Mouse (Mus musculus) heart, embryonic 14.5 days (tissue): Measurements from ENCODE around the gene Nprl3. TPM values are rescaled to one million over a fixed set of nuclear protein-coding genes. Genes with fewer than 3 reads are reported as not detected.

Experiments used
- ATAC-seq: fragments of 200-750 bp; cut with Nextera tagmentation; 2 replicates; pipeline ENCODE4 v1.8.0; 2017; ENCODE audit warnings: low read depth, moderate TSS enrichment; ENCODE audit not compliant: insufficient number of reproducible peaks, insufficient read depth, low FRiP score
- H3K27ac ChIP-seq, 2 experiments: fragments of 200-500 bp in 1 of 2; fragments of 300-500 bp in 1 of 2; sonication (generic) in 1 of 2; replicated peaks in 1 of 2; 2 replicates each; pipeline ENCODE4 v1.5.1; 2012 to 2014; ENCODE audit warnings: low read depth in 2 of 2, low read length in 2 of 2, control low read depth in 1 of 2, mild to moderate bottlenecking in 1 of 2, mixed read lengths in 1 of 2; ENCODE audit not compliant: control insufficient read depth in 1 of 2, insufficient read depth in 1 of 2
- H3K27me3 ChIP-seq: fragments of 300-500 bp; sonication (generic); 2 replicates; pipeline ENCODE4 v1.6.1; 2014; ENCODE audit warnings: mild to moderate bottlenecking, low read length, control low read depth; ENCODE audit not compliant: control insufficient read depth, insufficient read depth
- H3K36me3 ChIP-seq: fragments of 300-500 bp; sonication (generic); 2 replicates; pipeline ENCODE4 v1.6.1; 2014; ENCODE audit warnings: mild to moderate bottlenecking, control low read depth, low read length, mixed read lengths; ENCODE audit not compliant: control insufficient read depth, insufficient read depth
- H3K4me1 ChIP-seq, 2 experiments: fragments of 200-500 bp in 1 of 2; fragments of 300-500 bp in 1 of 2; sonication (generic) in 1 of 2; 2 replicates each; pipeline ENCODE4 v1.6.1; 2012 to 2014; ENCODE audit warnings: low read length in 2 of 2, control low read depth in 1 of 2, mixed read lengths in 1 of 2; ENCODE audit not compliant: control insufficient read depth in 2 of 2, insufficient read depth in 2 of 2
- H3K4me2 ChIP-seq: fragments of 300-500 bp; sonication (generic); 2 replicates; pipeline ENCODE4 v1.6.1; 2014; ENCODE audit warnings: mild to moderate bottlenecking, low read length
- H3K4me3 ChIP-seq, 2 experiments: fragments of 200-500 bp in 1 of 2; fragments of 300-500 bp in 1 of 2; sonication (generic) in 1 of 2; 2 replicates each; pipeline ENCODE4 v1.5.1; 2012 to 2014; ENCODE audit warnings: low read length in 2 of 2, mild to moderate bottlenecking in 2 of 2, control low read depth in 1 of 2, low read depth in 1 of 2, moderate library complexity in 1 of 2; ENCODE audit not compliant: control insufficient read depth in 1 of 2, insufficient read depth in 1 of 2
- H3K9ac ChIP-seq: fragments of 300-500 bp; sonication (generic); 2 replicates; pipeline ENCODE4 v1.6.1; 2014; ENCODE audit warnings: mild to moderate bottlenecking, low read length
- H3K9me3 ChIP-seq: fragments of 300-500 bp; sonication (generic); 2 replicates; pipeline ENCODE4 v1.6.1; 2016; ENCODE audit warnings: low read length, control low read depth; ENCODE audit not compliant: control insufficient read depth
- WGBS: fragments of 180-500 bp; shearing (Covaris S2); extraction: QIAGEN DNeasy Blood & Tissue Kit; methylation state at CpG from one replicate; pipeline ENCODE4 v1.1.7; 2014; 5-methylcytosine and 5-hydroxymethylcytosine counted together
- polyA plus RNA-seq: library from polyadenylated mRNA; unstranded; fragments of >200 nt; fragmentation: Nextera tagmentation; extraction: Ambion mirVana; gene quantifications from 2 replicates; pipeline ENCODE4 v1.2.1, GENCODE M21; 2014

Gene Nprl3
- polyA plus RNA-seq, 1 experiment from 2014 or later: 33.2 TPM

- H3K9ac ChIP-seq: no peak overlapping the region
- no peak overlapping the region; a peak in 1 of 4 replicates for H3K27ac ChIP-seq
- no peaks in the 10 kb centered on the region for H3K27me3 ChIP-seq
- no peak overlapping the region for H3K4me2 ChIP-seq
- no peak for ATAC-seq
- WGBS: 74% methylated on average over 3 of the region's 3 CpGs
- no peaks in the 10 kb centered on the region for H3K9me3 ChIP-seq
- H3K36me3 ChIP-seq: peaks cover 73% of the 10 kb centered on the region
- peaks cover 6 to 11% of the 10 kb centered on the region in 2 experiments; a peak in 3 of 4 replicates for H3K4me1 ChIP-seq
- H3K4me3 ChIP-seq: no peak overlapping the region
Measured at GRCm38 (mm10) chr11:32244064-32244463, 23.4 kb downstream of the Nprl3 start.

- H3K9me3 ChIP-seq: no peaks in the 10 kb centered on the region
- no peak overlapping the region for H3K9ac ChIP-seq
- peaks cover 6 to 11% of the 10 kb centered on the region in 2 experiments; a peak in 3 of 4 replicates for H3K4me1 ChIP-seq
- peaks cover 73% of the 10 kb centered on the region for H3K36me3 ChIP-seq
- peak overlapping the region in 1 of 2 experiments; percentile 14; a peak in 1 of 4 replicates for H3K27ac ChIP-seq
- 54% methylated on average over 7 of the region's 7 CpGs for WGBS
- no peak overlapping the region for H3K4me3 ChIP-seq
- no peak overlapping the region for H3K4me2 ChIP-seq
- no peak for ATAC-seq
- no peaks in the 10 kb centered on the region for H3K27me3 ChIP-seq
Measured at GRCm38 (mm10) chr11:32243205-32243955, 24.1 kb downstream of the Nprl3 start.

- H3K4me3 ChIP-seq: no peak overlapping the region
- no peak overlapping the region for H3K27ac ChIP-seq
- peaks cover 75% of the 10 kb centered on the region for H3K36me3 ChIP-seq
- ATAC-seq: no peak
- H3K9ac ChIP-seq: no peak overlapping the region
- H3K9me3 ChIP-seq: no peaks in the 10 kb centered on the region
- no peak overlapping the region for H3K4me2 ChIP-seq
- WGBS: 86% methylated on average over 3 of the region's 3 CpGs
- peaks cover 6 to 14% of the 10 kb centered on the region in 2 experiments; a peak in 3 of 4 replicates for H3K4me1 ChIP-seq
- no peaks in the 10 kb centered on the region for H3K27me3 ChIP-seq
Measured at GRCm38 (mm10) chr11:32242209-32242608, 25.3 kb downstream of the Nprl3 start.

GRCm38 (mm10) chr11:32241391-32241790 lies 26.1 kb downstream of the Nprl3 start:
- no peak for ATAC-seq
- H3K9ac ChIP-seq: no peak overlapping the region
- no peak overlapping the region for H3K27ac ChIP-seq
- peaks cover 71% of the 10 kb centered on the region for H3K36me3 ChIP-seq
- peaks cover 6 to 14% of the 10 kb centered on the region in 2 experiments for H3K4me1 ChIP-seq
- H3K27me3 ChIP-seq: no peaks in the 10 kb centered on the region
- H3K4me3 ChIP-seq: no peak overlapping the region
- no peaks in the 10 kb centered on the region for H3K9me3 ChIP-seq
- no peak overlapping the region for H3K4me2 ChIP-seq

GRCm38 (mm10) chr11:32238093-32238860 lies 29.2 kb downstream of the Nprl3 start:
- no peaks in the 10 kb centered on the region for H3K27me3 ChIP-seq
- H3K36me3 ChIP-seq: peaks cover 66% of the 10 kb centered on the region
- 71% methylated on average over 5 of the region's 5 CpGs for WGBS
- ATAC-seq: peak; percentile 51
- no peaks in the 10 kb centered on the region for H3K9me3 ChIP-seq
- no peak overlapping the region for H3K9ac ChIP-seq
- peaks cover 5 to 18% of the 10 kb centered on the region in 2 experiments; a peak in 3 of 4 replicates for H3K4me1 ChIP-seq
- no peak overlapping the region for H3K4me3 ChIP-seq
- H3K27ac ChIP-seq: no peak overlapping the region
- H3K4me2 ChIP-seq: no peak overlapping the region

GRCm38 (mm10) chr11:32237411-32237795 lies 30.1 kb downstream of the Nprl3 start:
- Histone ChIP-seq H3K27ac (no peak overlapping the region), H3K27me3 (no peaks in the 10 kb centered on the region)
- WGBS: 76% methylated on average over 3 of the region's 3 CpGs

GRCm38 (mm10) chr11:32236712-32237410 lies 30.6 kb downstream of the Nprl3 start:
- H3K36me3 ChIP-seq: peaks cover 75% of the 10 kb centered on the region

More at GRCm38 (mm10) chr11:32237411-32237795, 30.1 kb downstream of the Nprl3 start:
- peaks cover 73% of the 10 kb centered on the region for H3K36me3 ChIP-seq
- H3K9ac ChIP-seq: no peak overlapping the region
- no peak for ATAC-seq
- H3K4me2 ChIP-seq: no peak overlapping the region
- H3K4me1 ChIP-seq: peaks cover 5 to 17% of the 10 kb centered on the region in 2 experiments; a peak in 3 of 4 replicates
- H3K4me3 ChIP-seq: no peak overlapping the region
- no peaks in the 10 kb centered on the region for H3K9me3 ChIP-seq

More at GRCm38 (mm10) chr11:32236712-32237410, 30.6 kb downstream of the Nprl3 start:
- no peak overlapping the region for H3K4me3 ChIP-seq
- 62% methylated on average over 9 of the region's 9 CpGs for WGBS
- H3K4me1 ChIP-seq: peaks cover 5 to 17% of the 10 kb centered on the region in 2 experiments; a peak in 3 of 4 replicates
- H3K4me2 ChIP-seq: no peak overlapping the region
- ATAC-seq: no peak
- no peaks in the 10 kb centered on the region for H3K27me3 ChIP-seq
- H3K9me3 ChIP-seq: no peaks in the 10 kb centered on the region
- H3K27ac ChIP-seq: no peak overlapping the region
- no peak overlapping the region for H3K9ac ChIP-seq
